Mouse (Mus musculus): Measurements from ENCODE around the gene Msrb1. TPM values are rescaled to one million over a fixed set of nuclear protein-coding genes. Genes with fewer than 3 reads are reported as not detected.

Msrb1 gene
- polyA plus RNA-seq (2015; fragmentation: Nextera tagmentation; extraction: Ambion mirVana): 59.8 and 61.0 TPM in 2 replicates

DNA sequence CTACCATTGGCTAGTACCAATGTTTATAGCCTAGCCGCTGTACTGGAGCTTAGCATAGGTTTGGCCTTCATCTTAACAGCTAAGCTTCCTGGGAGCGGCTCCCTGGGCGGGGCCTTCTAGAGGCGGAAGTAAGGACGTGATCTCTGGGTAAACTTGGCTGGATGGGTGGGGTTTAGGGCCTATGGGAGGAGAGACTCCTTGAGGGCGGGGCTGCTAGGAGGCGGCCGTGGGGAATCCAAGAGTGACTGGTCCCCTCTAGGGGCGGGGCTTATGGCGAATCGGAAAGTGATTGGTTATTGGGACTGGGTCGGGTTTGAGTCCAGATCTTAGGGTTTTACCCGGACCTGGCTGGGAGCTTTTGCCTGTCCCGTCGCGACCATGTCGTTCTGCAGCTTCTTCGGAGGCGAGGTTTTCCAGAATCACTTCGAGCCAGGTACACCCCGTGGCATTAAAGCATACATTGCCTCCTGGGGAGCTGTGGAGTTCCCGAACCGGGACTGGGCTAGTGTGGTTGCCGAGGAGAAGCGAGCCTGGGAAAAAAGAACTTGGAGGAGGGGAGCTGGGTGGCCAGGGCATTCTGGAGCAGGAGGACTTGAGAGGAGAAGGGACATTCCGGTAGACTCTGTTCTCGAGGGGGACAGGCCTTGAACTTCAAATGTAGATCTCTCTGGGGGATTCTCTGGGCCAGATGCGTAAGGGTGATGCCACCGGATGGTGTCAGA is at the start of gene Msrb1:
TSS of gene Msrb1 (plus strand) at position 313 of the 722 bp plus-strand sequence.
- H3K27ac ChIP-seq (ENCODE audit: low read length): peak within 1 kb of the TSS; percentile 83
- ATAC-seq: peak; percentile 98
- peak; percentile 100 for DNase-seq (ENCODE audit: low spot score)
- H3K9me3 ChIP-seq (ENCODE audit: low read length): no peaks in the 10 kb centered on the region
- peak within 1 kb of the TSS; percentile 85 for H3K4me2 ChIP-seq (replicated peaks; ENCODE audit: low read depth, low read length)
- WGBS: under 1% methylated on average over 29 of the region's 29 CpGs
- H3K36me3 ChIP-seq (ENCODE audit: insufficient read depth, low read length): peaks cover 8% of the 10 kb centered on the region; the same call in 1 of the 2 replicates
- peak; percentile 20; the same call in 1 of the 2 replicates for TF ChIP-seq EP300 (IDR thresholded peaks at IDR 0.05)
- TF ChIP-seq CTCF (IDR thresholded peaks at IDR 0.05): no peak
- peaks cover 7% of the 10 kb centered on the region; the same call in 1 of the 2 replicates for H3K4me1 ChIP-seq (ENCODE audit: insufficient read depth, low read depth, low read length)
- peak within 1 kb of the TSS; percentile 45 for H3K9ac ChIP-seq (replicated peaks; ENCODE audit: low read depth)
- no peaks in the 10 kb centered on the region for H3K27me3 ChIP-seq (replicated peaks; ENCODE audit: insufficient read depth, low read length)
- peak within 1 kb of the TSS; percentile 60 for H3K4me3 ChIP-seq (ENCODE audit: low read depth, low read length)

DNA sequence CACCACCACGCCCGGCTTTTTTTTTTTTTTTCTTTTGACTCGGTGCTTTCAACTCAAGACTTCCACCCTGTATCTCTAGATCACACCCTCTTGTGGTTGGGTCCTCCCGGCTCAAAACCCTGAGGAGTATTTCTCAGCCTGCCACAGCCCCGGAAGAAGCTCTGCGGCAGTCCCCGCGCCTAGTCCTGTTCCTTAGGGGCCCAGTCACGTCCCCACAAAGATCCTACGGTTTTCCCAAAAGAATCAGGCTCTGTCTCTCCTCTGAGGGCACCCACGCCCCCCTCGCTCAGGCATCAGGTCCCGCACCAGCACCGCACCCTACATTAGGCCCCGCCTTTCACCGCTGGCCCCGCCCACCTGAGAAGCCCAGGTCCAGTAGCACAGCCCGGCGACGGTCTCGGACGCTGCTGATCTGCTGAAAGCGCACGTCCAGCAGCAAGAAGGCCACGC is 49.3 kb upstream of the Msrb1 start:
- H3K27ac ChIP-seq (ENCODE audit: low read length): no peak overlapping the region
- no peak overlapping the region; the same call in 1 of the 2 replicates for H3K9ac ChIP-seq (replicated peaks; ENCODE audit: low read depth)
- TF ChIP-seq EP300 (IDR thresholded peaks at IDR 0.05) (no peak), CTCF (IDR thresholded peaks at IDR 0.05) (no peak)
- H3K27me3 ChIP-seq (replicated peaks; ENCODE audit: insufficient read depth, low read length): peaks cover 13% of the 10 kb centered on the region; the same call in 1 of the 2 replicates
- peak overlapping the region; percentile 27 for H3K4me3 ChIP-seq (ENCODE audit: low read depth, low read length)
- ATAC-seq: peak; percentile 81
- peak; percentile 53 for DNase-seq (ENCODE audit: low spot score)
- 1% methylated on average over 25 of the region's 25 CpGs for WGBS
- no peaks in the 10 kb centered on the region for H3K36me3 ChIP-seq (ENCODE audit: insufficient read depth, low read length)
- H3K4me2 ChIP-seq (replicated peaks; ENCODE audit: low read depth, low read length): peak overlapping the region; percentile 49
- H3K4me1 ChIP-seq (ENCODE audit: insufficient read depth, low read depth, low read length): peaks cover 5% of the 10 kb centered on the region; the same call in 1 of the 2 replicates
- H3K9me3 ChIP-seq (ENCODE audit: low read length): no peaks in the 10 kb centered on the region

DNA sequence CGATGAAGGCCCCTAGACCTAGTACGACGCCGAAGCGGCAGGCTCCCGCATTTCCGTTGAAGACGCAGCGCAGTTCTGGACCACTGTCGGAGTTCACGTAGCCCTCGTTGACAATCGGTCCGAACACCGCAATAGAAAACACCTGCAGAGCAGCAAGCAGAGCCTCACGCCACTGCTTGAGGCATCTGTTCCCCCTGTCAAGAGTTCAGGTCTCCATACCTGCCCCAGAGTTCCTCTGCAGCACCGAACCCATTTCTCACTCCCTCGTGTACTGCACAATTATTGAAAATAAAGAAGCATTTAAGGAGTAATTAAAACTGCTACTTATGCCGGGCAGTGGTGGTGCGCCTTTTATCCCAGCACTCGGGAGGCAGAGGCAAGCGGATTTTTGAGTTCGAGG is 48.8 kb upstream of the Msrb1 start:
- WGBS: 22% methylated on average over 23 of the region's 23 CpGs
- ATAC-seq (no peak), DNase-seq (ENCODE audit: low spot score) (no peak)
- peak overlapping the region; percentile 49 for H3K4me2 ChIP-seq (replicated peaks; ENCODE audit: low read depth, low read length)
- H3K9me3 ChIP-seq (ENCODE audit: low read length): no peaks in the 10 kb centered on the region
- H3K27ac ChIP-seq (ENCODE audit: low read length): no peak overlapping the region
- H3K9ac ChIP-seq (replicated peaks; ENCODE audit: low read depth): no peak overlapping the region; the same call in 1 of the 2 replicates
- no peak for TF ChIP-seq EP300 (IDR thresholded peaks at IDR 0.05)
- TF ChIP-seq CTCF (IDR thresholded peaks at IDR 0.05): no peak
- peak overlapping the region; percentile 27 for H3K4me3 ChIP-seq (ENCODE audit: low read depth, low read length)
- no peaks in the 10 kb centered on the region for H3K36me3 ChIP-seq (ENCODE audit: insufficient read depth, low read length)
- peaks cover 5% of the 10 kb centered on the region; the same call in 1 of the 2 replicates for H3K4me1 ChIP-seq (ENCODE audit: insufficient read depth, low read depth, low read length)
- peaks cover 13% of the 10 kb centered on the region; the same call in 1 of the 2 replicates for H3K27me3 ChIP-seq (replicated peaks; ENCODE audit: insufficient read depth, low read length)

DNA sequence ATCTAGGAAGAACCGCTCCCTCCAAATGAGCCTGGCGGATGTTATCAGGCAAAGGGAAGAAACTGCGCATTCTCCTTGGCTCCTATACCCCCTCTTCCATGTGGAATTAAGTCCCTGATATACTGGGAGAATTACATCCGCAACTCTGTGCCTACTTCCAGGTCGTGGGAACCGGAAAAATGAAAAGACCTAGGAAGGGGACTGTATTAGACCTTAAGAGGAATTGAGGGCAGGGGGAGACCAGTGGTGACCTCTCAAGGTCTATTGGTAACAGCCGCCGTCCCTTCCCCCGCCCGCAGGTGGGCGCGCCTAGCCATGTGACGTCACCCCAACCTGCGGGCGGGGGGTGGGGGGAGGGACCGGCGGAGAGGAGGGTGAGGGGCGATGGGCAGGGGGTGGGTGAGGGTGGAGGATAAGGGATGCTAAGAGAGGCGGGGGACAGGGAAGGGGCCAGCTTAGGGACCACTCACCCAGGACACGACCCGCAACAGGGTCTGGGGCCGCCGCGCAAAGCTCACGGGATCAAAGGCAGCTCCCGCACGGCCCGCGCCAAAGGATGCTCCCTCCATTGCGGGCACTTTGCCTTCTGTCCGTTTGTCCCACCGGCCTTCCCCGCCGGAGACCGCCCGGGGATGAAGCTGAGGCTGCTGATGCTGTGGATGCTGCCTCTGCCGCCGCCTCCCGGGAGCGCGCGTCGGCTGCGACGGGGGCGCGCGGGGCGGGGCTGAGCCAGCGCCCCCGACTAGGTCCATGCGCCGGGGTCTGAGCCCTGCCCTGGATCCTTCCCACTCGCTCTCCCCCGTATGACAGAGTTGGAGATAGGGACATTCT is 47.0 kb upstream of the Msrb1 start, which contains the start of gene Syngr3:
TSS of gene Syngr3 (minus strand) at position 705 of the 831 bp plus-strand sequence.
- H3K9ac ChIP-seq (replicated peaks; ENCODE audit: low read depth): 0 out of 2 replicates have a peak within 1 kb of the TSS, but pooled peaks have one; percentile 8
- no peak for TF ChIP-seq EP300 (IDR thresholded peaks at IDR 0.05)
- TF ChIP-seq CTCF (IDR thresholded peaks at IDR 0.05): no peak

DNA sequence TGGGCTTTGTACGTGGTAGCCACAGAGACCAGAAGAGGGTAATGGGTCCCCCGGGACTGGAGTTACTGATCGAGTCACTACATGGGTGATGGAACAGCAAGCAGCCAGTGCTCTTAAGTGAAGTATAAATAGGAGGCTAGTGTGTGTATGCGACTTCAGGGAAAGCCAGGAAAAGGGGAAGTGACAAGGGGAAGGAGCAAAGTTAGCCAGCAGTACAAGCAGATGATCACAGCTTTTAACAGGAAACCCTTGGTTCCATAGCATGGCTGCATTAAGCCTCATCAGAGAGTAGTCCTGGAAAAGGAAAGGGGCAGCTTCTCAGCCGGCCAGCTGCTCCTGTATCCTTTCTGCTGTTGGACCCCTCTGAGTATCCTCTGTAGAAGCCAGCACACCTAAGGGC is 44.1 kb upstream of the Msrb1 start:
- TF ChIP-seq CTCF (IDR thresholded peaks at IDR 0.05) (no peak), EP300 (IDR thresholded peaks at IDR 0.05) (no peak)
- Histone ChIP-seq H3K4me2 (replicated peaks; ENCODE audit: low read depth, low read length) (no peak overlapping the region), H3K4me1 (ENCODE audit: insufficient read depth, low read depth, low read length) (peaks cover 5% of the 10 kb centered on the region; the same call in 1 of the 2 replicates), H3K27ac (ENCODE audit: low read length) (no peak overlapping the region), H3K9me3 (ENCODE audit: low read length) (no peaks in the 10 kb centered on the region), H3K27me3 (replicated peaks; ENCODE audit: insufficient read depth, low read length) (peaks cover 13% of the 10 kb centered on the region; the same call in 1 of the 2 replicates), H3K4me3 (ENCODE audit: low read depth, low read length) (no peak overlapping the region), H3K36me3 (ENCODE audit: insufficient read depth, low read length) (no peaks in the 10 kb centered on the region), H3K9ac (replicated peaks; ENCODE audit: low read depth) (no peak overlapping the region)
- ATAC-seq (no peak), DNase-seq (ENCODE audit: low spot score) (no peak)
- WGBS: 73% methylated on average over 5 of the region's 5 CpGs

More for the DNA sequence above, 47.0 kb upstream of the Msrb1 start, which contains the start of gene Syngr3:
- ATAC-seq (no peak), DNase-seq (ENCODE audit: low spot score) (no peak)
- Histone ChIP-seq H3K36me3 (ENCODE audit: insufficient read depth, low read length) (no peaks in the 10 kb centered on the region), H3K4me1 (ENCODE audit: insufficient read depth, low read depth, low read length) (peaks cover 5% of the 10 kb centered on the region; the same call in 1 of the 2 replicates), H3K9me3 (ENCODE audit: low read length) (no peaks in the 10 kb centered on the region), H3K27ac (ENCODE audit: low read length) (no peak within 1 kb of the TSS), H3K27me3 (replicated peaks; ENCODE audit: insufficient read depth, low read length) (peaks cover 13% of the 10 kb centered on the region; the same call in 1 of the 2 replicates), H3K4me2 (replicated peaks; ENCODE audit: low read depth, low read length) (peak within 1 kb of the TSS; percentile 52), H3K4me3 (ENCODE audit: low read depth, low read length) (peak within 1 kb of the TSS; percentile 27)
- WGBS: under 1% methylated on average over 43 of the region's 55 CpGs
